Mouse (Mus musculus) gastrocnemius, adult 2 months (tissue): ENCODE results near the gene Creb3l1. TPM values are rescaled to one million over a fixed set of nuclear protein-coding genes. Genes with fewer than 3 reads are reported as not detected.
A peak's percentile ranks its signal among the peaks of the same experiment; 100 is the strongest.

ENCODE experiments used
- DNase-seq: peaks from one replicate; pipeline ENCODE4 v3.0.0; 2022
- H3K27ac ChIP-seq: fragments of 200-600 bp; 2 replicates; pipeline ENCODE4 v1.8.1; 2022; ENCODE audit warnings: mild to moderate bottlenecking
- H3K4me3 ChIP-seq: fragments of 200-600 bp; 2 replicates; pipeline ENCODE4 v1.8.1; 2022; ENCODE audit warnings: mild to moderate bottlenecking, moderate library complexity
- CTCF ChIP-seq: fragments of 200-600 bp; IDR thresholded peaks from 2 replicates; pipeline ENCODE4 v1.8.1; 2022; ENCODE audit warnings: antibody characterized with exemption, mild to moderate bottlenecking, moderate library complexity
- intact Hi-C: fragments of 180-260 bp; cut with DNase I; formaldehyde crosslinking; loops from one replicate; pipeline ENCODE4 v1.15.1; 2025
- long read RNA-seq, 2 experiments: library from polyadenylated mRNA; stranded (forward); transcript quantifications; one replicate each; pipeline ENCODE4 v2.0.0; 2021
- total RNA-seq, 2 experiments: library from RNA; stranded (reverse); gene quantifications; 2 replicates each; pipeline ENCODE4 v1.2.3; 2021

Gene Creb3l1
- total RNA-seq, result 1 to 10 TPM; 2.2 to 6.6 TPM
- long read RNA-seq, experiment 1, partial matches to known transcripts, result 1 of 6 reads
- long read RNA-seq, experiment 1, other reads (novel, unspliced or antisense), result 1 of 6 reads
- long read RNA-seq, experiment 2, partial matches to known transcripts, result 0 of 3 reads
- long read RNA-seq, experiment 2, other reads (novel, unspliced or antisense), result 0 of 3 reads

DNA sequence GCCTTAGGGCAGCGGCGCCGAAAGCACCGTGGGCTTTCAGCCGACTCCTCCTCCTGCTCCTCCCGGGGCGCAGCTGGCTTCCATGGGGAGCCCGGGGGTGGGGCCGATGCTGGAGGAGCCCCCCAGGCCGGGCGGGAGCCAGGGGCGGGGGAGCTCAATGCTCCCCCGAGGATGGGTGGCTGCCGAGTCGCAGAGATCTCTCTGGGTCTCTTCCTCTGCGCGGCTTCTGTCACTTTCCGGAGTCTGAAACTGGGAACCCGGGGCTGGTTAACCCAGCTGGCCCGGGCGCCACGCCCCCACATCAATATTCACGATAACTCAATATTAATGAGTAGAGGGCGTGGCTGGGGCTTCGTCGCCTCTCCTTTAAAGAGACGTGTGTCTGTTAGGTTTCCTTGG, at the start of gene Creb3l1:
Gene Creb3l1 (minus strand): TSS at position 229 of the 399 bp plus-strand sequence.
- intact Hi-C loops, result loop anchor here (5.0 kb wide), 1 partner anchor 37 kb away; no protein-coding TSS in a partner anchor
- TF ChIP-seq CTCF, result no peak
- DNase-seq, result peak; percentile 86
- peak within 1 kb of the TSS; percentile 84 for H3K4me3 ChIP-seq
- H3K27ac ChIP-seq, result peak within 1 kb of the TSS; percentile 82

DNA sequence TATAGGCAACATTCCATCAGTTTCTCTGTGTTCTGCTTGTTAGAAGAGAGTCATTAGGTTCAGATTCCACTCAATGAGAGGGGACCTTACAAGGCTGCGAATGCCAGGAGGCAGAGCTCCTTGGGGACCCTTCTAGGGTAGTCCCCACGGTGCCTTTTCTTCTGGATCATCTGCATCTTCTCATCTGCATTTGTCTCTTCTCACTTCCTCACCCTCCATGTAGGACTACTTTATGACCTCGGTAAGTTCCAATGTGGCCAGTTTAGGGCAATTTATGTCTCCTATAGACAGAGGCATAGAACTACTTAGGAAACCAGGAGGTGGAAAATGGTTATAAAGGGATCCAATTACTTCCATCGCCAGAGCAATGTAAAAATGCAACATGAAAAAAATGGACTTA, 46.8 kb upstream of the Creb3l1 start:
- DNase-seq, result no peak
- intact Hi-C loops, result no loop called here
- no peak for TF ChIP-seq CTCF

DNA sequence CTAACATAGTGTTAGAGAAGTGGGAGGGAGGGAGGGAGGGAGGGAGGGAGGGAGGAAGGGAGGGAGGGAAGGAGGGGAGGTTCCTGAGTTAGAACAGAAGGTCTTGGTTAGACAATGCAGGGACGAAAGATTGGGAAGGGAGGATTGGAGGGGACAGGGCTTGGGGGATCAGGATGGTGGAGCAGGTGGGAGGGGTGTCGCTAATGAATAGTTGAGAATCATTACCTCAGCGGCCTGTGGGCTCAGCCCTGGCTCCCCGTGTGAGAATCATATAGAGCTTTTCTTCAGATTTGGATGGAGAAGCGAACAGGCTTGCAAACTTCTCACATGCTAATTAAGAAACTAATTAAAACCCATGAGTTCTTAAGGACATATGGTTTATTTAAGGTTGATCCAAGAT, 45.3 kb upstream of the Creb3l1 start:
- Histone ChIP-seq H3K4me3 (no peak overlapping the region), H3K27ac (no peak overlapping the region)
- TF ChIP-seq CTCF, result no peak
- intact Hi-C loops, result no loop called here
- no peak for DNase-seq

More for the DNA sequence above, 46.8 kb upstream of the Creb3l1 start:
- Histone ChIP-seq H3K4me3 (no peak overlapping the region), H3K27ac (no peak overlapping the region)

DNA sequence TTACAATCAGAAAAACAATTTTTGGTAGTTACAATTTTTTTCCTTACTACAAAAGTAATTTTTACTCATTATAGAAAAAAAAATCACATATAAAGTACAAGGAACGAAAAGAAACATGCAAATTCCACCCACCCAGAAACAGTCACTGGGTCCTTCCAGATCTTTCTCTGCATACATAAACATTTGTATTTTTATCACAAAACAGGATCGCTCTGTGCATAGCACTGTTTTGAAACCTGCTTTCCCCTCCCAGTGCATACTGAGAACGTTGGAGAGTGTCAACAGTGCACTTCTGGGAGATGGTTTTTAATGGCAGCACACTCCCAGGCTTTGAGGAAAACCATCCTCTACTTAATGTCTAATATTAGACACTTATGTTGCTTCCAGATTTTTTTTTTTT, 43.3 kb upstream of the Creb3l1 start:
- DNase-seq, result no peak
- intact Hi-C loops, result no loop called here
- no peak for TF ChIP-seq CTCF
- Histone ChIP-seq H3K27ac (no peak overlapping the region), H3K4me3 (no peak overlapping the region)

DNA sequence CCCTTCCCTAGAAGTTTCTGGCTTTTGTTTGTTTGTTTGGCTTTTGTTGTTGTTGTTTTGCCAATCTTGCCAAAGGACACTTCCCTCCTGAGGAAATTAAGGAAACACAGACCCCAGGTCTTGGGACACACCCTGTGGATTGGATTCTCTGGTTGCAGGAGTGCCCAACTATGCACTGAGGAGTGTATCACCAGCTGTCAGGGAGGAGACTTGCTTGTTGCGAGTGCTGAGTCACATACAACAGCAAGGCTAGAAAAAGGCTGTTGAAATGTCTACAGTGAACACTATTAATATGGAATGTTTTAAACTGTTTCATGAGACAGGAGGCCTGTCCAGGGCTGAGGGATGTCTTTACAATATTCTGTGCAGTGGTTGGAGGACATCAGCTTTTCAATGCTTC, 42.6 kb upstream of the Creb3l1 start:
- no peak overlapping the region for H3K4me3 ChIP-seq
- no peak for TF ChIP-seq CTCF
- intact Hi-C loops, result no loop called here
- no peak overlapping the region for H3K27ac ChIP-seq
- no peak for DNase-seq

DNA sequence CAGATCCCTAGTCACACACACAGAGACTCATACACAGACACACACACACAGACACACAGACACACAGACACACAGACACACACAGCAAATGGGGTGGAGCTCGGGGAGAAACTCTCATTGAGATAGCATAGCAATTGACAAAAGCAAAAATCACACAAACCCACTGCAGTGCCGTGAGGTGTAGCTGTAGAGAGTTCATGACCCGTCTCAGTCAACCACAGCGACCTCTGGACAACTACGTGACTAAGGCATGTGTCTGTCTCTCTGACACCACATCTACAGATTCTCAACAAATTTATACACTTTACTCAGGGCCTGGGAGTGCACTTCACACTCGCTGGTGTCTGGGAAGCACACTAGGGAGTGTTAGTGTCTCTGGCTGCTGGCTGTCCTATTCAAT, 41.6 kb upstream of the Creb3l1 start:
- TF ChIP-seq CTCF, result no peak
- Histone ChIP-seq H3K4me3 (no peak overlapping the region), H3K27ac (no peak overlapping the region)
- intact Hi-C loops, result no loop called here
- no peak for DNase-seq

DNA sequence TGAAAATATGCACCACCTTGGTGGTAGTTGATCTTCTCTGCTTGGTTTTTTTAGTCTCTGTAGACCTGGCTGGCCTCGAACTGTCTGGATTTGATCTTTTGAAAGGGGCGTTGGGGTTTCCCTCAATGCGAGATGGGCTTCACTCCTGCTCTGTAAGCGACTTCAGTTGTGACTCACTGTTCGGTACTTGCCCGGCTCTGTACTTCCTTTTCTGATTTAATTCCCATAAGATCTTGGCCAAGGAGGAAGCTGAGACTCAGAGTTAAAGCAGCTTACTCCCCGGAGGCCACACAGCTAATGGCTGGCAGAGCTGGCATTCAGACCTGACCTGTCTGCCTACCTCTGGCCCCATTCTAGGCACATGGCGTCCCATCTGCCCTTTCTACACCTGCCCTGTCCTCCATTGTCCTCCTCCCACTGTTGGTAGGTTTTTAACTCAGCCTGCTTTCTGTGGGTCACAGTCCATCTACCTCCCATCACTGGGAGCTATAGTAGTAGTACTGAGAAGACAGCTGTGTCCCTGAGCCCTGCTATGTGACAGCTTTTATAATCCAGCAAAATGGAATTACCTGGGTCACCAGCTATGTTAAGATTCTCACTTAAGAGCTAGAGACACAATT, 41.1 kb upstream of the Creb3l1 start:
- DNase-seq, result no peak
- Histone ChIP-seq H3K27ac (no peak overlapping the region), H3K4me3 (no peak overlapping the region)
- intact Hi-C loops, result no loop called here
- TF ChIP-seq CTCF, result no peak

DNA sequence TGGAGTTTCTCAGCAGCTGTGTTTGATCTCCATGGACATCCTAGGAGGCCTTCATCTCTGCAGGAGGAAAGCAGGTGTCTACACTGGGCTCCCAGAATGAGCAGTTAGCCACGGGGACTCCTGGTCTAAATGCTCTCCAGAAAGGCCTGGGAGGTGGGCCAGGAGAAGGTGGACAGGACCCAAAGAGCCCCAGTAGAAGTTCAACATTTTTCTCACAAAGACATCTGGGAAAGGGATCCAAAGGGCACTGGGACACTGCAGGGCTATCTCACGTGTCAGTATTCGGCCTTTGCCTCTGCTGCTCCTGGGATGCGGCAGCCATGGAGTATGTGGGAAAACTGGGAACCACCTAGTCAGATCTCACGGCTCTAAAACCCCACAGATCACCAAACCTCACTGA, 38.8 kb upstream of the Creb3l1 start:
- intact Hi-C loops, result no loop called here

DNA sequence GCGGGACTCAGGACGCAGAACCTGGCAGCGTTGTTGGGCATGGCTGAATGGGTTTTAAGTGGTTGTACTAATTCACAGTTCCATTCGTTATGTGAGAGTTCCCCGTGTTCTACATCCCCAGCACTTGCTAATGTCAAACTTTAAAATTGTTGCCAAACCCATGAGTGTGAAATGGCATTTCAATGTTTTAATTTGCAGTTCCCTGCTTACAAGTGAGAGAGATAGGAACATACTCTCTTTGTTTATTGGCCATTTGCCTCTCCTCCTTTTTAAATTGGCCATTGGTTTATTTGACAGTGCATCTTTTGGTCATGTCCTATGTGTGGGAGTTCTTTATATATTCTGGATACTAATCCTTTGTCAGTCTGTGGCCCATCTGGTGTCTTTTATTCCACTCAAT, 37.0 kb upstream of the Creb3l1 start:
- no peak for DNase-seq
- intact Hi-C loops, result no loop called here
- H3K4me3 ChIP-seq, result no peak overlapping the region

More for the DNA sequence above, 38.8 kb upstream of the Creb3l1 start:
- no peak for DNase-seq
- no peak overlapping the region for H3K27ac ChIP-seq
- TF ChIP-seq CTCF, result no peak
- no peak overlapping the region for H3K4me3 ChIP-seq

DNA sequence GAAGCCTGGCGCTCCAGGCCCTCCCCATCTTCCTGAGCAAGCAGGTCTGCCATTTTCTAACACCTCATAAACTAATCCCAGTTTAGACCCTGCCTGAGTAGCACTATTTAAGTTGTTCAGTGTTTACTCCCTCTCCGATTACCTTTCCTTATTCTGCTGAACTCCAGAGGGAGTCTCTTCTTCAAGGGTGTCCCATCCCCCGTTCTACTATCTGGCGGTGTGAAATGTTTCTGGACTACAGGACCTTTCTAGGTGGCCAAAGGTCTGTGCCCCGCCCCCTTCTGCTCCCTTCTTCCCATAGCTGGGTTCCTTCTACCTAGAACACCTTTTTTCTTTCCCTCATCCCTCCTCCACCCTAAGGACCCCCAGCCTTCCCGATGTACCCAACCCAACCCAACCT, 36.0 kb upstream of the Creb3l1 start:
- peak; percentile 72 for DNase-seq
- Histone ChIP-seq H3K27ac (peak overlapping the region; percentile 89), H3K4me3 (peak overlapping the region; percentile 75)
- no peak for TF ChIP-seq CTCF
- intact Hi-C loops, result no loop called here

More for the DNA sequence above, 37.0 kb upstream of the Creb3l1 start:
- TF ChIP-seq CTCF, result no peak
- H3K27ac ChIP-seq, result no peak overlapping the region

DNA sequence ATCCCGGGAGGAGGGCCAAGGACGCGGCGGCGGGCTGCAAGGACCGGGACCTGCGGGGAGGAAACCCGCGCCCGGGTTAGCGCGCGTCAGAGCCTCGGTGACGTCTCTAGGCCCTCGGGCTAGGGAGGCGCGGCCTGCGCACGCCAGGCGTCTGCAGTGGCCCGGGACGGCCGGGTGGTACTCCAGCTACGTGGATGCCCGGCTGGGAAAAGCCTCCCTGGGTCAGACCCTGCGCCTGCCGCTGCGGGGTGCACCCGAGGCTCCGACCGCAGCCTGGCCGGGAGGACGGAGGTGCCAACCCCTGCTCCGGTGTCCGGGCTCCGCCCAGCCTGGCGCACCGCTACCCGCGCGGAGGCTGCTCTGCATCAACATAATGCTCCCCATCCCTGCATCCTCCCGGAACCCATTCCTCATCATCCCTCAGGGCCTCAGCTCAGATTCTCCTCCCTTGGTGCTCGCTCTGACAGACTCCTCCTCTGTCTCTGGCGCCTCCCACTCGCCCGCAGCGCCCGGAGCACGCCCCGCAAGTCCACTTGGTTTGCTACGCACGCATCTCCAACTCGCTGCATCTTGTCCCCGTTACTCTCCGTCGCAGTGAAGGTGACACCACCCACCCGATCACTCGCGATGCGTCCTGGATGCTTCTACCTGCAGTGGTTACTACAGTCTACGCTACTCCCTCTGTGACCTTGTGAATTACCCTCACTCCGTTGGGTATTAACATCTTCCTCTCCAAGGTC, 35.3 kb upstream of the Creb3l1 start:
- intact Hi-C loops, result loop anchor here (2.0 to 5.0 kb wide), 2 partner anchors 123 to 378 kb away; no protein-coding TSS in a partner anchor
- H3K27ac ChIP-seq, result peak overlapping the region; percentile 89
- H3K4me3 ChIP-seq, result peak overlapping the region; percentile 75
- DNase-seq, result peak; percentile 85
- no peak; the same call in 1 of the 2 replicates for TF ChIP-seq CTCF

DNA sequence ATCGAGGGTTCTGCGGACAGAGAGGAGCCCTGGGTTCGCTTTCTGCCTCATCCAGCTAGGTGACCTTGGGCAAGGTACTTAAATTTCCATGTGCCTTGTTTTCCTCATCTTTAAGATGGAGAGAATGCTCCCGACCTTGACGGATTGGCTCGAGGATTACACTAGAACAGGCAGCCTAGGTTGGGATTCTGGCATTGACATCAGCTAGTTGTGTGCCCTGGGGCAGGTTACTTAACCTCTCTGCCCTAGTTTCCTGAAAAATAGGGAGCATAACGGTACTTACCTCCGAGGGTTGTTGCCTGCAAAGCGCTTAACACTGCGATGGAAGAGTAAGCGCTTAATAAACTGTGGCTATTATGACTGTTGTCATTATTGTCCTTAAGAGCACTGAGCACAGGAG, 34.6 kb upstream of the Creb3l1 start:
- Histone ChIP-seq H3K4me3 (peak overlapping the region; percentile 75), H3K27ac (peak overlapping the region; percentile 89)
- no peak for TF ChIP-seq CTCF
- intact Hi-C loops, result loop anchor here (1.0 to 5.0 kb wide), 4 partner anchors 51 to 378 kb away; no protein-coding TSS in a partner anchor
- no peak for DNase-seq

DNA sequence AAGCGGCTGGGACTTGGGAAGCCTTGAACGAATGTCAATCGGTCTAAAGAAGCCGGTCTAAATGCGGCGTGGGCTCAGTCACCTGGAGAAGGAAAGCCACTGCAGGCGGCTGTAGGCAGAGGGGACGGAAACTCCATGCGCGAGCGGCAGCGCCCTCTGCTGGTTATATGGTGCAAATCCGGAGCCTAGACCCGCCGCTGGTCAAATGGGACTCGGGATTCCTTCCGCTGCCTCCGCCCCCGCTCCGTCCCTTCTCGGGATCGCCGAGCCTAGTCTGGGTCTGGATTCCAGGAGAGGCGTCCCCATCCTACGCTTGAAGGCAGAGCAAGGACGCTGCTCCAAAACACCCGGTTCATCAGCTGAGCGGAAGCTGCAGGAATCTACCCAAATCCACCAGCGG, 34.2 kb upstream of the Creb3l1 start:
- H3K27ac ChIP-seq, result peak overlapping the region; percentile 89
- DNase-seq, result peak; percentile 95
- intact Hi-C loops, result loop anchor here (1.0 to 5.0 kb wide), 4 partner anchors 50 to 379 kb away; no protein-coding TSS in a partner anchor

More for the DNA sequence above, 34.2 kb upstream of the Creb3l1 start:
- peak; percentile 98 for TF ChIP-seq CTCF
- H3K4me3 ChIP-seq, result peak overlapping the region; percentile 75
